Mouse (Mus musculus) embryonic stem cell, embryonic (primary cell): ENCODE results near the gene Plagl2.

ENCODE experiments used
- CTCF ChIA-PET, 4 experiments: fragments of 300-600 bp in 2 of 4; fragments of 350-600 bp in 2 of 4; sonication (Branson Sonifier 250); formaldehyde crosslinking; loops; one replicate each; lab custom pipeline; 2022; ENCODE audit warnings: inconsistent platforms in 2 of 4; lab: Charles Lee
- POLR2A ChIA-PET, 4 experiments: fragments of 300-600 bp in 2 of 4; fragments of 350-600 bp in 2 of 4; sonication (Branson Sonifier 250); formaldehyde crosslinking; loops; one replicate each; lab custom pipeline; 2022; ENCODE audit warnings: antibody characterized with exemption in 4 of 4, inconsistent platforms in 1 of 4; lab: Charles Lee

The Plagl2 gene

DNA sequence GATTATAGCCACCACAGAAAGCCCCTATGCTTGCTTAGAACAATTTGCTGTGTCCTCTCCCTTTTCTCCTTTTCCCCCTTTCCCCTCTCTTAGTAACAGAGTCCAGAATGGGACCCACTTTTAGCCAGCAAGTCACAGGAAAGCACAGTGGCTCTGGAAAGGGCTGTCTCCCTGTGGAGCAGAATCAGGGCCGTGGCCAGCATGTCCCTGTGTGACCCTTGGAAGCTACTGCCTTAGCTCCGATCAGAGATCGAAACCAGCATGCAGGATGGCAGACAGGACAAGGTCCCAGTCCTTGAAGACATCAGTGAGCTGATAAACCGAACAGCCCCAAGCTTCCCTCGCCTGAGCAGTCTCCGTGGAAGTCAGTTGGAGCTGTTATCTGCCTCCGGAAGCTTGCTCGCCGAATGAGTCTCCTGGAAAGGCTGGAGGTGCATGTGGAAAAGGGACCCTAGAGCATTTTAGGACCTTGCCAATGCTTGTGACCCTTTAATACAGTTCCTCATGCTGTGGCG, 23.3 kb downstream of the Plagl2 start:
- ChIA-PET CTCF (interaction anchor here in 1 of 4 experiments (0.8 kb wide), 1 partner anchor 197 kb away, joined by 3 read pairs; no protein-coding TSS in a partner anchor), POLR2A (interaction anchor here in 3 of 4 experiments (0.6 to 1.4 kb wide), 4 partner anchors 13 to 510 kb away, joined by 3 to 5 read pairs (median 4); no protein-coding TSS in a partner anchor)

DNA sequence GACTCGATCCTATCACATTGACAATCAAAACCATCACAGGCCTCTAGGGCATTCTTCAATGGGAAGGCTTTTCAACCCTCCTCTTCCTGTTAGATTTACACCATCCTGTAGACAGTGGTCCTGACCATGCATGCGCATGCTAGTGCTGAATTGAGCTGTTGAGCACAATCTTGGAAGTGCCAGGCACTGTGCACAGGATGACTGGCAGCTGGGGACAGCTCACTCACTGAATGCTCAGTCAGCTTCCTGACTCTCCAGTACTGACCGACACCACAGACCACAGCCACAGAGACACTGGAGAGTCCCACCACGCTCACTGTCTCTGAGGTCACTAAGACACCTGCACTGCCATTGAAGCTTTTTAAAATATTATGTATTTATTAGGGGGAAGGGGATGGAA, 25.8 kb downstream of the Plagl2 start:
- POLR2A ChIA-PET: interaction anchor here in 2 of 4 experiments (0.5 to 2.2 kb wide), 11 partner anchors 8 to 70 kb away, joined by 3 to 5 read pairs (median 3); partner anchors contain the start of genes Tm9sf4 (in 2 of the 2) and Tspyl3 (in 2 of the 2)
- CTCF ChIA-PET: interaction anchor here in 1 of 4 experiments (0.8 kb wide), 1 partner anchor 248 kb away, joined by 3 read pairs; no protein-coding TSS in a partner anchor

DNA sequence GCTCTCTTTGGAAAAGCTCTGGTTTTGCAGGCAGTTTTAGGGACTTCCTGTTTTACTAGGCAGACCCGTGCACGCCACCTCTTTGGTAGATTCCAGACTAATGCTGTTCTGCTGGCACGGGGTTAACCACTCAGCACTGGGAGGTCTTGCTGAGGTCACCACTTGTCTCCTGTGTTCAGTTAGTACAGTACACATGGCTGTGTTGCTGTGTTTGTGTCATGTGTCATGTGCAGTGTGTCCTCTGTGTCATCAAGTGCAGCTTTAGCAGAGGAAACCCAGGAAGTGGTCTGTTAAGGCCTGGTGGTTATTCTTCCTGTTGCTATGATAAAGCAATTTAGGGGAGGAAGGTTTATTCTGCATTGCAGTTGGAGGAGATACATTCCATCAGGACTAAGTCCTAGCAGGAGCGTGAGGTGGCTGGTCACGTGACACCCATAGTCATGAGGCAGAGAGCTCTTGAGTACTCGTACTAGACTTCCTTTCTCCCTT, 26.4 kb downstream of the Plagl2 start:
- ChIA-PET POLR2A (interaction anchor here in 3 of 4 experiments (0.5 to 2.2 kb wide), 13 partner anchors 9 to 98 kb away, joined by 3 to 5 read pairs (median 3); partner anchors contain the start of genes Tm9sf4 (in 2 of the 3) and Tspyl3 (in 2 of the 3)), CTCF (interaction anchor here in 1 of 4 experiments (0.8 kb wide), 1 partner anchor 249 kb away, joined by 3 read pairs; no protein-coding TSS in a partner anchor)

DNA sequence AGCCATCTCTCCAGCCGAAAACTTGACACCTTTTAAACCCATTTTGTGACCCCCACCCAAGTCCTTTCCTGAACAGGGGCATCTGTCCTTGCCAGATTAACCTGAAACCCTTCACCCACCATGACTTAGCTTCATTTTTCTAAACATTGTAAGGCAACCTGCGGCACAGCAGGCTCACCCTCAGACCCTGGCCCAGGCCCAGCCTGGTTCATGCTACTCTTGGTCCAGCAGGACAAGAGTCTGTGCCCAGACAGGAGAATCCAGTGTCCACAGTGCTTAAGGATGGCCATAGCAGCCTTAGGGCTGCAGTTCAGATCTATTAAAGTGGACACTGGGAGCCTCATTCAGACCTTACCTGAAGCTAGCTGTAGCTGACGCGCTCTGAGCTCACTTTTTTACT, 27.9 kb downstream of the Plagl2 start:
- ChIA-PET POLR2A (interaction anchor here in 3 of 4 experiments (0.6 to 1.7 kb wide), 6 partner anchors 11 to 78 kb away, joined by 3 to 7 read pairs (median 3); partner anchors contain the start of genes Kif3b (in 1 of the 3) and Tspyl3 (in 1 of the 3)), CTCF (interaction anchor here in 1 of 4 experiments (1.7 kb wide), 1 partner anchor 201 kb away, joined by 4 read pairs; no protein-coding TSS in a partner anchor)

DNA sequence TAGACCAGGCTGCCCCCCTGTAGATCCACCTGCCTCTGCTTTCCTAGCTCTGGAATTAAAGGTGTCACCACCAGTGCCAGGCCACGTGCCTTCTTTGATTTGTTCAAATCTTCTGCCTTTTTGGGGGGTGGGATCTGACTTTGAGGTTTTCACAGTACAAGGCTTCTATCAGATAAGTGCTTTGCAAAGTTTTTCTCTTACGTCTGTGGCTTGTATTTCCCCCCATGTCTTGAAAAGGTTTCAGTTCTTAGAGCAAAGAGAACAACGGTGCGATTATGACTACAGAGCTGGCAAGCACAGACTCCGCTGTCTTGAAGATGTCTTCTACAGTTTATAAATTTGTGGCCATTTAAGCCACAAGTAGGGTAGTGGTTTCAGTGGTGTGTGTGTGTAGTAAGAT, 29.8 kb downstream of the Plagl2 start:
- CTCF ChIA-PET: interaction anchor here in 1 of 4 experiments (0.6 kb wide), 1 partner anchor 355 kb away, joined by 3 read pairs; no protein-coding TSS in a partner anchor
- POLR2A ChIA-PET: interaction anchor here in 1 of 4 experiments (1.4 to 1.8 kb wide), 2 partner anchors 11 to 54 kb away, joined by 3 to 4 read pairs; no protein-coding TSS in a partner anchor

DNA sequence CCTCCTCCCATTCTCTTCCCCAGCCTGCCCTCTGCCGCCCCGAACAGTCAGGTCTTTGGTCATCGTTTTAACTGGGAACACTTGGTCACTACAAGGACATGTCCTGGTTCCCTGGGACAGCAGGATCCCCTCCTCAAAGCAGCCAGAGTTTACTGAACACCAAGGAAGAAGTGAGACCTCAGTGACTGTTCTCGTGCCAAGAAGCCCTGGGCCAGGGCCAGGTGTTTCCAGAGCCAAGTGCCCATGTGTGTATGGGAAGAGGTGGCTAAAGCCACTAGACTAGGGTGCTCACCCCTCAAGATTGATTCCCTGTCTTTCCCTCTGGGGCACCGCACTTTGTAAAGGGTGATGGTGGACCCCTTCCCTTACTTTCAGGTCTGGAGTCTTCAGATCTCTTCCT, 31.9 kb downstream of the Plagl2 start:
- POLR2A ChIA-PET: interaction anchor here in 3 of 4 experiments (0.6 to 1.3 kb wide), 5 partner anchors 10 to 127 kb away, joined by 3 to 10 read pairs (median 3); partner anchors contain the start of gene Tm9sf4 (in 1 of the 3)
- CTCF ChIA-PET: interaction anchor here in 2 of 4 experiments (0.7 to 1.1 kb wide), 2 partner anchors 16 to 112 kb away, joined by 3 to 6 read pairs; partner anchors contain the start of gene Tspyl3 (in 1 of the 2)

DNA sequence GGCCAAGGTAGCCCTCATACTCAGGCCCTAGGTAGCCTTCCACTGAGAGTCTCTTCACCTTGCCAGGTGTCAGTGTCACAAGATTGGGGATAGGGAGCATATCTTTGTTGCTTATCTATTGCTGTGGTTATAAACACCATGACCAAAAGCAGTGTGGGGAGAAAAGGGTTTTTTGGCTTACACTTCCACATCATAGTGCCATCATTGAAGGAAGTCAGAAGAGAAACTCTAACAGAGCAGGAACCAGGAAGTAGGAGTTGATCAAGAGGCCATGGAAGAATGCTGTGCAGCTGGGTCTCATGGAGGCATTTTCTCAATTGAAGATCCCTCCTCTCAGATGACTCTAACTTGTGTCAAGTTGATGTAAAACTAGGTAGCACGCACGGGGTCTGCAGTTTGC, 33.1 kb downstream of the Plagl2 start:
- ChIA-PET POLR2A (interaction anchor here in 3 of 4 experiments (0.7 to 1.6 kb wide), 4 partner anchors 8 to 202 kb away, joined by 3 to 4 read pairs (median 3); no protein-coding TSS in a partner anchor), CTCF (interaction anchor here in 2 of 4 experiments (0.7 kb wide), 2 partner anchors 42 to 277 kb away, joined by 3 read pairs; no protein-coding TSS in a partner anchor)

DNA sequence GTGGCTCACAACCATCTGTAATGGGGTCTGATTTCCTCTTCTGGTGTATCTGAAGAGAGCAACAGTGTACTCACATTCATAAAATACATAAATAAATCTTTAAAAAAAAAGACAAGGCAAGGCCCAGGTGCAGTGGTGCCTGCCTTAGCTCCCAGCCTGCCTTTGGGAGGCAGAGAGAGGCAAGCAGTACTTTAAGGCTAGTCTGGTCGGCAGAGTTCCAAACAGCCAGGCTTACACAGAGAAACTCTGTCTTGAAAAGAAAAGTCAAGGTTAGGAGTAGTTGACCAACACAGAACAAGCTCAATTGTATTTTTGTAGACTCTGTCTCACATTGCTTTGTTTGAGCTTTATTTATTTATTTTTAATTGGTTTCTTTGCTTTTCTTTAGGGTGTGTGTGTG, 38.5 kb downstream of the Plagl2 start:
- ChIA-PET CTCF (interaction anchor here in 1 of 4 experiments (0.7 kb wide), 1 partner anchor 58 kb away, joined by 3 read pairs; no protein-coding TSS in a partner anchor), POLR2A (interaction anchor here in 3 of 4 experiments (0.6 to 1.9 kb wide), 9 partner anchors 10 to 926 kb away, joined by 3 to 6 read pairs (median 4); no protein-coding TSS in a partner anchor)

DNA sequence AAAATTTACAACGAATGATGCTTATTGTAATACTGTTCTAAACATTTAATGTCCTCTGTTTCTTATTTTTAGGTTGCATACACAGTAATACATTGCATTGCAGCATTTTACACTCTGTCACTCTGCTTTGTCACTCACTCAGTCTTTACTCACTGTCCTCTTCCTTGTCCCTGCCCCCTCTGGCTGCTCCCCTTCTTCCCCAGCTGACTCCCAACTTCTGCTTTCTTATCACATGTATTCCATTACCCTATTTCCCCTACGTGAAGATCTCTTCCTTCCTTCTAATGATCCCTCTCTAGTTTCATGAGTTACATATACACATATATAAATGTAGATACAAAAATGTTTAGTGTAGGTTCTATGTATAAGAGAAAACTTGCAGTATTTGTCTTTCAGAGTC, 42.1 kb downstream of the Plagl2 start:
- CTCF ChIA-PET: no interaction called here
- POLR2A ChIA-PET: interaction anchor here in 2 of 4 experiments (1.0 to 1.6 kb wide), 4 partner anchors 10 to 38 kb away, joined by 3 to 11 read pairs (median 4); partner anchors contain the start of gene Tm9sf4 (in 1 of the 2)

DNA sequence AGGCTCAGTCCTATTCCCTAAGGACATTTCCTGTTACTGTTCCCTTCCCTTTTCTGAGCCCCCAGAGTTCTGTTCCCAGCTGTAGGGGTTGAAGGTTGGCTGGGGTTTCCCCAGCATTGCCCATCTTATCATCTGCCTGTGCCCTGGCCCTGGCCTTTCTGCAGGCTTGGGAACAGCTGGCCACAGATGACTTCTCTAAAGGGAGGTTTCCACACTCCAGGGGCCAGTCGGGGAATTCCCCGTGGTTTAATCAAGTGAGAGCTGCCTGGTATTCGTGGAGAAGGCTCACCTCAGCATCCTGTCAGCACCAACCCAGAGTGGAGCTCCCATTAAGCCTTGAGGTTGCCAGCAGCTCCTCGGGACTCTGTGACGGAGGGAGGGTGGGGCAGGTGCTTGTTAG, 42.7 kb downstream of the Plagl2 start:
- CTCF ChIA-PET: interaction anchor here in 1 of 4 experiments (0.6 kb wide), 1 partner anchor 446 kb away, joined by 3 read pairs; no protein-coding TSS in a partner anchor
- POLR2A ChIA-PET: interaction anchor here in 2 of 4 experiments (0.6 to 1.6 kb wide), 5 partner anchors 8 to 37 kb away, joined by 3 to 11 read pairs (median 3); partner anchors contain the start of gene Tm9sf4 (in 1 of the 2)

DNA sequence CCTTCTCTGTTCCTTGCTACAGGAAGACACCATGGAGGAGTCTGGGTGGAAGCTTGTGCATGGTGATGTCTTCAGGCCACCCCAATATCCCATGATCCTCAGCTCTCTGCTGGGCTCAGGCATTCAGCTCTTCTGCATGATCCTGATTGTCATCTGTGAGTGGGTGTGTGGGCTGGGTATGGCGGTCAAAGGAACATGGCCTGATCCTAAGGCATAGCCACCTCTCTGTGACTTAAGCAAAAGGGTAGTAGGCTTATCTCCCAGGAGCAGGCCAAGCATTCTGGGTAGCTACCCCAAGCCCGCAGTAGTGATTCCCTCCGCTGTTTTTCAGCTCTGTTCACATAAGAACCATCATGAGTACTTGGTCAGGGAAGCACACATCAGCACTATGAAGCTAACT, 47.0 kb downstream of the Plagl2 start:
- ChIA-PET CTCF (no interaction called here), POLR2A (interaction anchor here in 2 of 4 experiments (0.6 to 1.6 kb wide), 6 partner anchors 10 to 403 kb away, joined by 3 to 6 read pairs (median 3); no protein-coding TSS in a partner anchor)

DNA sequence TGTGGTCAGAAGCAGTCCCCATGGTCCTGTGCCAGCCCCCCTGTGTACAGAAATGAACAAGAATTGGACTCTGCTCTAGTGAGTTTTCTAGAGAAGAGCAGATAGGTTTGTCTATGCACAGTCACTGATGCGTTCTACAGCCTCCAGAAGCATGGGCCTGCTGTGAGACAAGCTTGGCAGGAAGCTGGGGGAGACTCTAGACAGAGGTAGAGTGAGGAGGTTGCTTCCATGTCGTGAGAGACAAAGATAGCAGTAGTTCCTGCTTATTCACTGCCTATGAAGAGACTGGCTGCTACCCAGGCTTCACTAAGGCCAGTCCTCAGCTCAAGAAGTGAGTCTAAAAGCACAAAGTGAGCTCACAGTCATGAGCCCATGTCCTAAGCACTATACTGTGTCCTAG, 50.0 kb downstream of the Plagl2 start:
- ChIA-PET POLR2A (interaction anchor here in 1 of 4 experiments (0.7 to 1.6 kb wide), 4 partner anchors 11 to 30 kb away, joined by 3 to 4 read pairs (median 4); partner anchors contain the start of gene Tm9sf4), CTCF (interaction anchor here in 1 of 4 experiments (1.5 kb wide), 1 partner anchor 48 kb away, joined by 3 read pairs; no protein-coding TSS in a partner anchor)

DNA sequence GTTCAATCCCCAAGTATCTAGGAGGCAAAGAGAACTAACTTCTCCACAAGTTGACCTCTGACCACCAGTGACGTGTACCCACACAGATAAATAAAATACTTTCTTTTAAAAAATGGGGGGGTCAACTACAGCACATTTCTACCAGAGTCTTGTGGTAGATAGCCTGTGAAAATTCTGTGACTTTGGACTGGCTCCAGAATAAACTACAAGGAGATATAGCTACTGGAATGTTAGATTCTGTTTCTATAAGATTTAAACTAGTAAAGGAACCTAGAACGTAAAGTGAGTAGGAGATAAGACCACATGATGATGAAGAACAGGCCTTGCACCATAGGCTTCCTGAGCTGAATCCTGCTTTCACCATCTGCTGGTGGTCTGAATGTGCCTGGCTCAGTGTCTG, 53.4 kb downstream of the Plagl2 start:
- ChIA-PET POLR2A (interaction anchor here in 3 of 4 experiments (0.6 to 2.6 kb wide), 6 partner anchors 15 to 314 kb away, joined by 3 to 8 read pairs (median 4); partner anchors contain the start of gene Tm9sf4 (in 1 of the 3)), CTCF (no interaction called here)

DNA sequence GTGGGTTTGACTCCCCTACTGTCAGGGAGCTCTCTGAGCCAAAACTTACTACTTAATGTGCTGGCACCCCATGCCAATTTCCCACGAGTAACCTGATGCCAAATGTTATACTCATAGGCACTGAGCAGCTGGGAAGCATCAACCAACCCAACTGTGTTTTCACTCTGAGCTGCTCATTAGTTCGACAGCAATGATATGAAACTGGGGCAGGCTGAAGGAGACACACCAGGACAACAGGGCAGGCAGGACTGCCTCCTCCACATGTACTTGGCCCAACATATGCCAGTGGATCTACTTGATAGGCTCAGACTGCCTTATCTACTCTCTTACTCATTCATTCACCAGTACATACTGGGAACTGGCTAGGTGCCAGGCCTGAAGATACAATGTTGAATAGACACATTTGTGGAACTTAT, 55.0 kb downstream of the Plagl2 start:
- ChIA-PET POLR2A (interaction anchor here in 2 of 4 experiments (0.9 to 7.8 kb wide), 3 partner anchors 9 to 89 kb away, joined by 4 to 37 read pairs (median 5); no protein-coding TSS in a partner anchor), CTCF (no interaction called here)

DNA sequence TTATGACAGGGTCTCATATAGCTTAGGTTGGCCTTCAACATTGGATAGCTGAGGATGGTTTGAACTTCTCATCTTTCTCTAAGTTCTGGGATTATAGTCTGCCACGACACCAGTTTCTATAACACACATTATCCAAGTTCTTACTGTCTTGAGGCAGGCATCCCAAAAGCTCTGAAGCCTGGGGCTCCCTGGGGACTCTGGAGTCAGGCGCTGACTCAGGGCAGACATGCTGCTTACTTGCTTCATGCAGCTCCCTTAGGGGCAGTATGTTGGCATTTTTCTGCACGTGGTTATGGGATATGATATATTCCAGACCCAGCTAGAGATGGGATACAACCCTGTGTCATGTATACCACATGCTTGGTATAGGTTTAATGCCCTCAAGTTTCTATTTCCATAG, 61.3 kb downstream of the Plagl2 start:
- CTCF ChIA-PET: interaction anchor here in 2 of 4 experiments (1.3 to 1.5 kb wide), 2 partner anchors 23 to 32 kb away, joined by 3 to 4 read pairs; no protein-coding TSS in a partner anchor
- POLR2A ChIA-PET: interaction anchor here in 3 of 4 experiments (0.6 to 7.8 kb wide), 6 partner anchors 12 to 967 kb away, joined by 3 to 37 read pairs (median 4); no protein-coding TSS in a partner anchor

DNA sequence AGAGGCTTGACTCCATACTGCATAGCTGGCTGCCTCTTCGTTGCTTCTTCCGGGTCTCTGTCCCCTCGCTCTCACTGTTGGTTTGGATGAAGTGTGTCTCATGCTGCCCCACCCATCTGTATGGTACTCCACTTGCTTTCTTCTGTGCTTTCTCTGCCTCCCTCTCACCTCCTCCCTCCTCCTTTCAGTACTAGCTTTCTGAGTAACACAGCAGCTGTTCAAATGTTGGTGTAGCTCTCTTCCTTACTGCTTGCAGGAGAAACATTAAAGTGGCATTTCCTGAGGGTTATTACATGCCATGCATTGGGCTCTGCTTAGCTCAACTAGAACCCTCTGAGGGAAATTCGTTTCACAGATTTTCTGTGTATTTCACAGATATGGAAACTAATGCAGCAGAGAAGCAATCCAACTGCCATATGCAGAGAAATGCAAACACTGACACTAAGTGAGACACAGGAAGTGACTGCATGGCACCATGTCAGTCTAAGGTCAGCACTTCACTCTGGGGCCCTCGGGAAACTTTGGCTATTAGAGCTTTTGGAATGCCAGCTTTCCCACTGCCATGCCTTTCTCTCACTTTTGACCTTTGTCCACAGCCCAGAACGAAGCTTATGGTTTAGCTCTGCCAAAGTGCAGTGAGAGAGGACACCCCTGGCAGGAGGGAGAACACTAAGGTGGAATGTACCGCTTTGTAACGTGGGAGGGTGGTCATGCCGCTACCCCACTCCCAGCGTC, 61.9 kb downstream of the Plagl2 start:
- POLR2A ChIA-PET: interaction anchor here in 2 of 4 experiments (0.6 to 7.8 kb wide), 7 partner anchors 11 to 967 kb away, joined by 3 to 37 read pairs (median 3); no protein-coding TSS in a partner anchor
- CTCF ChIA-PET: interaction anchor here in 3 of 4 experiments (0.7 to 1.5 kb wide), 3 partner anchors 22 to 48 kb away, joined by 3 to 4 read pairs (median 3); no protein-coding TSS in a partner anchor
